Mouse (Mus musculus) small intestine, adult 2 months (tissue): Measurements from ENCODE around the gene Imp3.

Source experiments
- CTCF ChIP-seq: fragments of 200-500 bp; IDR thresholded peaks from 2 replicates; pipeline ENCODE4 v1.5.1; 2012; ENCODE audit warnings: low read depth, mild to moderate bottlenecking, control low read depth, inconsistent platforms, low read length, moderate library complexity, mixed read lengths; ENCODE audit not compliant: insufficient replicate concordance, insufficient read length; ENCODE audit errors: extremely low read depth
- POLR2A ChIP-seq: fragments of 200-500 bp; IDR thresholded peaks from 2 replicates; pipeline ENCODE4 v1.6.1; 2012; ENCODE audit warnings: low read depth, mild to moderate bottlenecking, control low read depth, inconsistent platforms, low read length, moderate library complexity

GRCm38 (mm10) chr9:56973960-56974524 is 36.8 kb downstream of the Imp3 start:
- TF ChIP-seq CTCF (no peak), POLR2A (no peak)
